Mouse (Mus musculus): ENCODE results near the gene Pla2g4e.

DNA sequence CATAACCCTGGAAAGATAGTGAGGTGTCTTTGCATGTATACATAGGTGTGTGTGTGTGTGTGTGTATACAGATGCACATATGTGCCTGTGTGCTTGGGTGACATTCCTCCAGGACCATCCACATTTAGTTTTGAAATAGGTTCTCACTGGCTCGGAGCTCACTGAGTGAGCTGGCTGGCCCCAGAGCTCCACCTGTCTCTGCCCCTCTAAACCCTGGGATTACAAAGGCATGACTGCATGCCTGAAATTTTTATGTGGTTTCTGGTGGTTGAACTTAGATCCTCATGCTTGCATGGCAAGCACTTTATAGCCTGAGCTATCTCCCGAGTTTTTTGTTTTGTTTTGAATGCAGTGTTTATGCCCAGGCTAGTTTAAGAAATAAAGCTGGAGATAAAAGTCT is 98.6 kb downstream of the Pla2g4e start:
- TF ChIP-seq MAFK (IDR thresholded peaks at IDR 0.05; ENCODE audit: insufficient read depth, low read depth, low read length) (no peak), HCFC1 (IDR thresholded peaks at IDR 0.05; ENCODE audit: borderline replicate concordance, insufficient read depth, low read length) (no peak), CHD2 (IDR thresholded peaks at IDR 0.05; ENCODE audit: low read depth, low read length) (no peak), ZNF384 (IDR thresholded peaks at IDR 0.05; ENCODE audit: low read depth, low read length) (no peak), ZC3H11A (IDR thresholded peaks at IDR 0.05; ENCODE audit: borderline replicate concordance, low read depth, low read length) (no peak)
